Mouse (Mus musculus) bone marrow macrophage, adult 2 months (primary cell): ENCODE measurements around the gene Olfr878.

ENCODE experiments used
- CTCF ChIP-seq: IDR thresholded peaks from 2 replicates; pipeline ENCODE4 v1.5.1; 2012; ENCODE audit warnings: low read depth, mild to moderate bottlenecking, low read length, moderate library complexity
- POLR2A ChIP-seq: IDR thresholded peaks from 2 replicates; pipeline ENCODE4 v1.6.1; 2012; ENCODE audit warnings: mild to moderate bottlenecking, low read depth, low read length, borderline replicate concordance

DNA sequence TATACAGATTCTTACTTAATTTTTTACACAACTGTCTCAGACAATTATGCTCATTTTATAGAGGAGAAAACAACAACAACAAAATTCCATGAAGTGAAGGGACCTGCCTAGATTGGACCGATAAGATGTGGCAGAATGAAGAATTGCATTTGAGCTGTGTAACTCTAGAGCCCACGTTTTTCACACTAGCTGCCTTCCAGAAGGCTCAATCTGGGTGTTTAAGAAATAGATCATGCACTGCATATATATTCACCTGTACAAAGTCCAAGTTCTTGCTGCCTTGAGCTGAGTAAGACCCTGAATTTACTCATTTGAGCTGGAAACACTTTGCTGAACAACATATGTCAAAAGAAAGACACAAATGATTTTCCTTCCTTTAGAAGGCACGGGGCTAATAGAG lies 12.1 kb upstream of the Olfr878 start:
- TF ChIP-seq CTCF (no peak), POLR2A (no peak)
